Mouse (Mus musculus) limb, embryonic 13.5 days (tissue): ENCODE results near the gene St6galnac3. TPM values are rescaled to one million over a fixed set of nuclear protein-coding genes. Genes with fewer than 3 reads are reported as not detected.
"Not testable (repeated sequence)": the region's sequence is repeated elsewhere in the genome, so short reads cannot be mapped to it uniquely, and the experiment has no call there.

Source experiments
- ATAC-seq: fragments of 200-750 bp; cut with Nextera tagmentation; 2 replicates; pipeline ENCODE4 v1.8.0; 2017; ENCODE audit warnings: low read depth, moderate number of reproducible peaks, moderate TSS enrichment; ENCODE audit not compliant: low FRiP score
- H3K27ac ChIP-seq: fragments of 300-500 bp; sonication (generic); 2 replicates; pipeline ENCODE4 v1.5.1; 2015; ENCODE audit warnings: inconsistent platforms, mild to moderate bottlenecking, moderate library complexity
- H3K27me3 ChIP-seq: fragments of 300-500 bp; sonication (generic); 2 replicates; pipeline ENCODE4 v1.6.1; 2015; ENCODE audit warnings: mild to moderate bottlenecking, inconsistent platforms
- H3K36me3 ChIP-seq: fragments of 300-500 bp; sonication (generic); 2 replicates; pipeline ENCODE4 v1.6.1; 2015; ENCODE audit warnings: inconsistent platforms, mild to moderate bottlenecking, moderate library complexity
- H3K4me1 ChIP-seq: fragments of 300-500 bp; sonication (generic); 2 replicates; pipeline ENCODE4 v1.6.1; 2015; ENCODE audit warnings: inconsistent platforms
- H3K4me2 ChIP-seq: fragments of 300-500 bp; sonication (generic); replicated peaks from 2 replicates; pipeline ENCODE4 v1.6.1; 2015; ENCODE audit warnings: inconsistent platforms, mild to moderate bottlenecking, moderate library complexity
- H3K4me3 ChIP-seq: fragments of 300-500 bp; sonication (generic); 2 replicates; pipeline ENCODE4 v1.5.1; 2015; ENCODE audit warnings: moderate library complexity, mild to moderate bottlenecking, inconsistent platforms
- H3K9ac ChIP-seq: fragments of 300-500 bp; sonication (generic); 2 replicates; pipeline ENCODE4 v1.6.1; 2015; ENCODE audit warnings: mild to moderate bottlenecking, inconsistent platforms
- H3K9me3 ChIP-seq: fragments of 300-500 bp; sonication (generic); 2 replicates; pipeline ENCODE4 v1.6.1; 2016; ENCODE audit warnings: inconsistent platforms
- WGBS: fragments of 180-500 bp; shearing (Covaris S2); methylation state at CpG from one replicate; pipeline ENCODE4 v1.1.7; 2015; 5-methylcytosine and 5-hydroxymethylcytosine counted together
- polyA plus RNA-seq: library from polyadenylated mRNA; unstranded; fragments of >200 nt; fragmentation: Nextera tagmentation; extraction: Ambion mirVana; gene quantifications from 2 replicates; pipeline ENCODE4 v1.2.1, GENCODE M21; 2015

Gene St6galnac3
- 53.7 and 54.6 TPM in 2 replicates for polyA plus RNA-seq

DNA sequence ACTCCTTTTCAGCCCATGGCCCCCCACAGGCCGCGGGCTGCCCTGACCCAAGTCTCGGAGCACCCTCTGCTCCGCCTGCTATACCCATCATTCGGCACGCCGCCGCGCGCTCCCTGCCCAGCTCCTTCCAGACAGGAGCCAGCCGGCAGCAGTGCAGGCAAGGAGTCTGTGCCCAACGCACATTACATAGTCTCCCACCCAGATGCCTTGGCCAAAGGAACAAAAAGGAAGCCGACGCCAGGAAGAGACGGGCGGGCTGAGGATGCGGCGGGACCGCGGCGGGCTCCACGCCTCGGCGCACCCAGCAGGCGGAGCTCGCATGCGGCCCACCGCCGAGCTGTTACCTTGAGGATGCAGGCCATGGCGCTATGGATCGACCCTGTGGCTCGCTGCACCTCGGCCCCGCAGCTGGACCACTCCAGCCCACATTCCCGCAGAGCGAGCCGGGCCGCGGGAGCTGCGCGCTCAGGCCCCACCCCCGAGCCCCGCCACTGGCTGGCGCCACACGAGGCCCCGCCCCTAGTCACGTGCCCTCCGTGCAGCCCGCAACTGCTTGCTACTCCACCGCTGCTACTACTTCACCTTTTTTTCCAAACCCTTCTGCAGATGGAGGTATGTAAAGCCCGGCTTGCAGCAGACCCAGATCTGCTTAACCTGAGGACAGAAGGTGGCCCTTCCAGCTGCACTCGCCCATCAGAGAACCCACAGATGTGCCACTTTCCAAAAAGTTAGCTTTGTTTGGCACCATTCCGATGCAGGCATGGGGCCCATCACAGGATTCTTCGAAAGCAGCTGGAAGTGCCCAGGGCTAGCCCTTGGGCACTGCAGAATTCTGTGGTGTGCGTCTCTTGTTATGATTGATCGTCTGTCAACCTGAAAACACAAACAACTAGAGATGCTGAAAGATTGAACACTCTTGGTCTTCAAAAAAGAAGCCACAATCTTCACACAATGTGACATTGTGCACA lies at the start of gene St6galnac3:
TSS of gene St6galnac3 (minus strand) at position 474 of the 968 bp plus-strand sequence.
- H3K4me2 ChIP-seq, result peak within 1 kb of the TSS; percentile 73
- WGBS, result 2% methylated on average over 55 of the region's 56 CpGs
- H3K27me3 ChIP-seq, result no peaks in the 10 kb centered on the region
- ATAC-seq, result peak; percentile 98
- H3K4me1 ChIP-seq, result peaks cover 28% of the 10 kb centered on the region
- peak within 1 kb of the TSS; percentile 64 for H3K4me3 ChIP-seq
- no peaks in the 10 kb centered on the region for H3K9me3 ChIP-seq
- peak within 1 kb of the TSS; percentile 82 for H3K27ac ChIP-seq
- no peaks in the 10 kb centered on the region for H3K36me3 ChIP-seq
- H3K9ac ChIP-seq, result peak within 1 kb of the TSS; percentile 75

- H3K27ac ChIP-seq, result no peak overlapping the region
- H3K27me3 ChIP-seq, result peaks cover 5% of the 10 kb centered on the region; the same call in 1 of the 2 replicates
- WGBS, result 91% methylated on average over 3 of the region's 3 CpGs
- H3K9me3 ChIP-seq, result no peaks in the 10 kb centered on the region
- no peak for ATAC-seq
- H3K9ac ChIP-seq, result no peak overlapping the region
- H3K4me3 ChIP-seq, result no peak overlapping the region
- H3K4me1 ChIP-seq, result no peaks in the 10 kb centered on the region
- H3K4me2 ChIP-seq, result no peak overlapping the region
- H3K36me3 ChIP-seq, result no peaks in the 10 kb centered on the region
Observed at GRCm38 (mm10) chr3:153774568-153774967, 49.6 kb upstream of the St6galnac3 start.

- Histone ChIP-seq H3K9me3 (0 out of 2 replicates have a peak, but pooled peaks cover 6% of the 10 kb centered on the region), H3K4me1 (no peaks in the 10 kb centered on the region), H3K27me3 (peaks cover 5% of the 10 kb centered on the region; the same call in 1 of the 2 replicates), H3K27ac (no peak overlapping the region), H3K4me3 (no peak overlapping the region), H3K36me3 (no peaks in the 10 kb centered on the region), H3K9ac (no peak overlapping the region), H3K4me2 (no peak overlapping the region)
- ATAC-seq, result no peak
- WGBS, result 81% methylated on average over 4 of the region's 4 CpGs
Observed at GRCm38 (mm10) chr3:153771479-153771878, 46.5 kb upstream of the St6galnac3 start.

DNA sequence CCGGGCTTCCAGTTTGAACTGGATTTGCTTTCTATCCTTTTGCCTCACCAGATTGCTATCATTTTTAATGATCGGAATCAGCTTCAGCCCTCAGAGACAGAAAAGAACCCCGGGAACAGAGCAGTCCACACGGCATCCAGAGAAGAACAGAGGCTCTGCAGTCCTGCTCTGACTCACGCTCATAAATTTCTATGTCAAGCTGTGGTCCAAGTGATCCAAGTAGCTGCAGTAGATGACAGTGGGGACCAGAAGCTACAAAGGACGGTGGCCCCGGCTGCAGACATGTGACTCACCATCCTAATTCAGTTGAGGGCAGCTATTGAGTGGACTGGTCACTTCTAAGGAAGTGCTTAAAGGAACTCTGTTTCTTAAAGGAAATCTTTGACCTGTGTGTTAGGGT lies 45.6 kb upstream of the St6galnac3 start:
- WGBS, result 39% methylated on average over 7 of the region's 7 CpGs
- Histone ChIP-seq H3K27ac (no peak overlapping the region), H3K9ac (no peak overlapping the region), H3K27me3 (peaks cover 5% of the 10 kb centered on the region; the same call in 1 of the 2 replicates), H3K4me3 (no peak overlapping the region), H3K4me1 (no peaks in the 10 kb centered on the region), H3K4me2 (no peak overlapping the region), H3K9me3 (0 out of 2 replicates have a peak, but pooled peaks cover 6% of the 10 kb centered on the region), H3K36me3 (no peaks in the 10 kb centered on the region)
- no peak for ATAC-seq

DNA sequence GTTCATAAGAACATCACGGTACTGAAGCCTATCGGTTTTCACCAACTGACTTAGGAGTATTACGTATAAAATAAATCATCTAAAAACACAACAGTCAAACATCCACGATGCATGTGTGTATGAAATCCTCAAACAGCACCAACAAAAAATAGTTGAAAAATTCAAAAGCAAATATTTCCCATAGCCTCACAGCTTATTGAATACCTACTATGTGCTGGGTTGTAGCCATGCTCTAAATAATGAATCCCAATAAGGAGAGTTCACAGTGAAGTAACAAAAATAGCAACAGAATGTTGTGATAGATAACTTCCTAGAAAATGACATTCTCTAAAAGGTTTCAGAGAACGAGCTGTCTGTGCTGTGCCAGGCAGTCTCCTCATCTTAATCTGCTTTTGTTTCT lies 44.2 kb upstream of the St6galnac3 start:
- Histone ChIP-seq H3K9me3 (0 out of 2 replicates have a peak, but pooled peaks cover 6% of the 10 kb centered on the region), H3K4me1 (0 out of 2 replicates have a peak, but pooled peaks cover 3% of the 10 kb centered on the region), H3K4me3 (no peak overlapping the region), H3K36me3 (no peaks in the 10 kb centered on the region), H3K27ac (no peak overlapping the region), H3K27me3 (peaks cover 5% of the 10 kb centered on the region; the same call in 1 of the 2 replicates), H3K4me2 (no peak overlapping the region), H3K9ac (no peak overlapping the region)
- WGBS, result 82% methylated on average over 5 of the region's 5 CpGs
- ATAC-seq, result no peak

DNA sequence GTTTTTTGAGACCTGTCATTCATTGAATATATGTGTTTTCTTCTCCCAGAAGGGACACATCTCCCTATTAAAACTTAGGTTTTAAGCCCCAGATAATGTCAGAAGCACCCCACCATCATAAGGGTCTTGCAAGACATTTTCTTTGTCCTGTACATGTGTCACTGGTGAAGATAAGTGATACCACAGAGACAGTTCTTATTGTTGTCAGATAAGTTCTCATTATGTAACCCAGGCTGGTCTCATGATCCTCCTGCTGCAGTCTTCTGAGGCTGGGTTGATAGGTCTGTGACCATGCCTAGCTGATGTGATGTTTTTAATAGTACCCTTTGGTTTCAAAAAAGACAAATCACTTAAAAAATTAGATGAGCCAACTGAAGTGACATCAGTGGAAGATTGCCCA lies 40.2 kb upstream of the St6galnac3 start:
- no peak for ATAC-seq
- no peaks in the 10 kb centered on the region for H3K36me3 ChIP-seq

DNA sequence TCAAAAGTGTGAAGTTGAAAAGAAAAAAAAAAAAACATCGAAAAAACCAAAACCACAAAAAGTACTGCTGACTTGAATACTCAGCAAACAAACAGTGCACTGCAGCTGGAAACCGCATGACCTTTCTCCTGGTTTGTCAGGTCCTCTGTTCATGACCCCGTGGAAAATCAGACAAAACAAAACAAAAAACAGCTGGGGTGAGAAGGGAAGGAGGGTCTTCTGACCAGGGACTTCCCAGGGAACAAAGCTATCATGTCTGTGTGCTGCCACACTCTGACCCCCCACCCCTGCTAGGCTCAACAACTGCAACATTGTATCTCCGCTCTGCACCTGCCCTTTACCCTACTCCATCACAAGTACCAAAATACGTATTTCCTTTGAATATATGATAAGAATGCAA lies 39.8 kb upstream of the St6galnac3 start:
- H3K9me3 ChIP-seq, result 0 out of 2 replicates have a peak, but pooled peaks cover 6% of the 10 kb centered on the region
- H3K27me3 ChIP-seq, result no peaks in the 10 kb centered on the region
- H3K27ac ChIP-seq, result no peak overlapping the region
- WGBS, result 54% methylated on average over 5 of the region's 5 CpGs
- 0 out of 2 replicates have a peak, but pooled peaks cover 6% of the 10 kb centered on the region for H3K4me1 ChIP-seq
- no peak overlapping the region for H3K9ac ChIP-seq
- no peak overlapping the region for H3K4me3 ChIP-seq
- no peak overlapping the region for H3K4me2 ChIP-seq
- no peak for ATAC-seq
- no peaks in the 10 kb centered on the region for H3K36me3 ChIP-seq

More for the DNA sequence above, 40.2 kb upstream of the St6galnac3 start:
- Histone ChIP-seq H3K9me3 (0 out of 2 replicates have a peak, but pooled peaks cover 6% of the 10 kb centered on the region), H3K4me1 (0 out of 2 replicates have a peak, but pooled peaks cover 6% of the 10 kb centered on the region), H3K4me3 (no peak overlapping the region), H3K27ac (no peak overlapping the region), H3K27me3 (no peaks in the 10 kb centered on the region), H3K4me2 (no peak overlapping the region), H3K9ac (no peak overlapping the region)

- no peak overlapping the region for H3K9ac ChIP-seq
- H3K27ac ChIP-seq, result 0 out of 2 replicates have a peak overlapping the region, but pooled peaks have one; percentile 39
- H3K4me3 ChIP-seq, result no peak overlapping the region
- H3K4me2 ChIP-seq, result no peak overlapping the region
- no peak for ATAC-seq
- H3K27me3 ChIP-seq, result no peaks in the 10 kb centered on the region
- no peaks in the 10 kb centered on the region for H3K9me3 ChIP-seq
- no peaks in the 10 kb centered on the region for H3K36me3 ChIP-seq
- 84% methylated on average over 17 of the region's 17 CpGs for WGBS
- peaks cover 22% of the 10 kb centered on the region for H3K4me1 ChIP-seq
Observed at GRCm38 (mm10) chr3:153761171-153761570, 36.2 kb upstream of the St6galnac3 start.

DNA sequence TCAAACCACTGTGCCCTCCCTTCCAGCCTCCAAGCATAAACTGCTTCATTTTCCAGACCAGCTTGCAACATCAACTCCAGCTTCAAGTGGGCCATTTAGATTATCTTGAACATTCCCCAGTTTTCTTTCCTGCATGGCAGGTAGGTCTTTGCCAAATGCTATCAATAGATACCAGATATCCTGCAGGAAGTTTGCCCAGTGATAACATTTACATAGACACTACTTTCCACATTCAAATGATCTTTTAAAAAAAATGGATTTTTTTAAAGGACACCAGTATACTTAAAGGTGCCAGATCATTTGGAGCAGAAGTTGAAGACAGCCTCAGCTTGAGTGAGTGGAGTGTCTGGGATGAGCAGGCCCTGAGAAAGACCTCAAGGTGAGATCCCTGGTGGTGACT lies 34.3 kb upstream of the St6galnac3 start:
- no peak for ATAC-seq
- Histone ChIP-seq H3K36me3 (no peaks in the 10 kb centered on the region), H3K4me2 (no peak overlapping the region), H3K9me3 (no peaks in the 10 kb centered on the region), H3K9ac (no peak overlapping the region), H3K4me3 (no peak overlapping the region), H3K4me1 (peaks cover 20% of the 10 kb centered on the region), H3K27ac (no peak overlapping the region), H3K27me3 (no peaks in the 10 kb centered on the region)

GRCm38 (mm10) chr3:153756500-153756996 lies 31.6 kb upstream of the St6galnac3 start:
- Histone ChIP-seq H3K9ac (no peak overlapping the region), H3K4me2 (no peak overlapping the region), H3K27me3 (no peaks in the 10 kb centered on the region), H3K36me3 (no peaks in the 10 kb centered on the region), H3K27ac (no peak overlapping the region), H3K9me3 (no peaks in the 10 kb centered on the region), H3K4me1 (peaks cover 16% of the 10 kb centered on the region), H3K4me3 (no peak overlapping the region)
- no peak; the same call in 1 of the 2 replicates for ATAC-seq
- 93% methylated on average over 2 of the region's 2 CpGs for WGBS

- not testable (repeated sequence) for H3K9ac ChIP-seq, H3K9me3 ChIP-seq, H3K4me3 ChIP-seq, H3K27me3 ChIP-seq, H3K36me3 ChIP-seq, ATAC-seq, H3K4me2 ChIP-seq, H3K27ac ChIP-seq
- peaks cover 16% of the 10 kb centered on the region for H3K4me1 ChIP-seq
- WGBS, result 73% methylated on average over 14 of the region's 14 CpGs
Observed at GRCm38 (mm10) chr3:153755785-153756326, 30.9 kb upstream of the St6galnac3 start.

DNA sequence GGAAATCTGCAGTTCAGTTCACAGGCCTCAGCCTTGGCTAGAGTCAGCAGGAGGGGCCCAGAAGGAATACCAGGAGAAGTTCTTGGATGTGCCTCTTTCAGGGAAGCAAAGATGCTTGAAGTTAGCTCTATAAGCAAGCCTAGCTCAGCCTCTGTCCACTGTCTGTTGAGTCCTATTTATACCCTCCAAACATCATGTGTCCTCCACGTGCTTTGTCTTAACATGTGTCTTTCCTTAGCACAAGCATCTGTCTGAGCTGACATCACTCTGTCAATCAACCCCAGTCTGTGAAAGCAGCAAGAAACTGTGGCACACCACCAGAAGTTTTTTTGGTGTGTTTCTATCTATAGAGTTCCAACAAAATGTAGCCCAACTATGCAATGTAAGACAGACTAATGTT lies 26.5 kb upstream of the St6galnac3 start:
- Histone ChIP-seq H3K4me1 (no peaks in the 10 kb centered on the region), H3K9me3 (no peaks in the 10 kb centered on the region), H3K9ac (no peak overlapping the region), H3K27me3 (no peaks in the 10 kb centered on the region), H3K4me3 (no peak overlapping the region), H3K36me3 (no peaks in the 10 kb centered on the region), H3K27ac (no peak overlapping the region), H3K4me2 (no peak overlapping the region)
- WGBS, result 58% methylated on average over 1 of the region's 1 CpGs
- no peak for ATAC-seq
